Comparison of ENCODE assay signal across 15 mouse cellular contexts in genomic region chr3:144123361-144124072, GRCm38 (mm10).
A peak's percentile ranks its signal among the peaks of the same experiment; 100 is the strongest.
DNase-seq lines count a peak whose midpoint lies in the region; ATAC-seq lines count a peak whose summit lies in the region.
"Had no signal": no experiment of that assay in that cellular context is flagged by ENCODE, and none has a peak within 500 bp of the region (broad histone marks: within the 10 kb centered on the region; RNA-seq: fewer than 3 reads in every experiment).

No protein-coding gene starts in this region.

- intact Hi-C loops in heart, postnatal 10 days (cut with DNase I), result no loop called here
- intact Hi-C loops in gastrocnemius, postnatal 14 days (cut with DNase I; ENCODE audit: low total_unique reads), result no loop called here

- peak; percentile 54; the same call in 1 of the 2 replicates for ATAC-seq in common myeloid progenitor, adult 5-6 weeks (replicated peaks; ENCODE audit: low read depth, poor library complexity, severe bottlenecking)
- ATAC-seq in megakaryocyte, adult 5-6 weeks (ENCODE audit: poor library complexity, severe bottlenecking), result peak; percentile 73
- ATAC-seq: inflammation-experienced regulatory T-cells, adult 6 months; intestine, embryonic 16.5 days had no signal

- DNase-seq in heart, adult 11 months, result peak; percentile 34
- DNase-seq in heart, postnatal 10 days, result no peak
- peak; percentile 49 for DNase-seq in A20 (ENCODE audit: low read depth, low spot score)
- no peak for DNase-seq in thymus, postnatal 14 days
- DNase-seq in cerebellum, postnatal 25 days, result no peak
- no peak for DNase-seq in gastrocnemius, postnatal 14 days
- DNase-seq: adrenal gland, adult 8-10 months; B cell, adult 2 months; gastrocnemius, postnatal 36 days; heart, adult 18-20 months; heart, postnatal 36 days had no signal

Comparison
In these comparisons a context has a peak if more than half of its experiments do, and no peak if none do; other contexts are left out.
1. DNase-seq: peak in heart, adult 11 months (single experiment) and A20 (single experiment); none in heart, postnatal 10 days (0 of 2), thymus, postnatal 14 days (single experiment), cerebellum, postnatal 25 days (0 of 2) and gastrocnemius, postnatal 14 days (single experiment).